Mouse (Mus musculus): ENCODE measurements at regions not wholly inside any gene's neighbourhood (a gene's known extent, or its start where the extent isn't known, plus 50 kb on each side); places are given as distances from the start of the nearest gene placed in this dataset.

- in situ Hi-C loops (cut with MboI, MseI): no loop called here
These were observed 113.4 kb upstream of the C1qtnf3 start for GRCm38 (mm10) chr15:10838584-10839288.

- in situ Hi-C loops (cut with MboI, MseI): no loop called here
These were observed 111.5 kb upstream of the C1qtnf3 start for GRCm38 (mm10) chr15:10840621-10841034.

- in situ Hi-C loops (cut with MboI, MseI): no loop called here
These were observed 109.0 kb upstream of the C1qtnf3 start for GRCm38 (mm10) chr15:10843060-10843695.

DNA sequence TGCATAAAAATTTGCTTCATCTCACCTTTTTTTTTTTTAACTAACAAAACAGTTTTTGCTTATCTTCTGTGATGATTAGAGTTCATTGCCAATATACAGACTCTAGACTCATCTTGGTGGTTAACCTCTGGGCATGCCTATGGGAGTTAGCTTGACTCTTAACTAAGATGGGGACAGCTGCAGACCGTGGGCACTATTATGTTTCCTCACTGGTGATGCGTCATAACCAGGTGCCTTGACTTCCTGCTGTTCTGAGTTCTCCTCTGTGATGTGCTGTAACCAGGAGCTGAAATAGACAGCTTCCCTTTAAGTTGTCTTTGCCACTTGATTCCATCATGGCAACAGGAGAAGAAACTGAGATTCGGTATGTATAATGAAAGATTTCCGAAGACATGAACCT is 105.4 kb upstream of the C1qtnf3 start:
- in situ Hi-C loops (cut with MboI, MseI): no loop called here

DNA sequence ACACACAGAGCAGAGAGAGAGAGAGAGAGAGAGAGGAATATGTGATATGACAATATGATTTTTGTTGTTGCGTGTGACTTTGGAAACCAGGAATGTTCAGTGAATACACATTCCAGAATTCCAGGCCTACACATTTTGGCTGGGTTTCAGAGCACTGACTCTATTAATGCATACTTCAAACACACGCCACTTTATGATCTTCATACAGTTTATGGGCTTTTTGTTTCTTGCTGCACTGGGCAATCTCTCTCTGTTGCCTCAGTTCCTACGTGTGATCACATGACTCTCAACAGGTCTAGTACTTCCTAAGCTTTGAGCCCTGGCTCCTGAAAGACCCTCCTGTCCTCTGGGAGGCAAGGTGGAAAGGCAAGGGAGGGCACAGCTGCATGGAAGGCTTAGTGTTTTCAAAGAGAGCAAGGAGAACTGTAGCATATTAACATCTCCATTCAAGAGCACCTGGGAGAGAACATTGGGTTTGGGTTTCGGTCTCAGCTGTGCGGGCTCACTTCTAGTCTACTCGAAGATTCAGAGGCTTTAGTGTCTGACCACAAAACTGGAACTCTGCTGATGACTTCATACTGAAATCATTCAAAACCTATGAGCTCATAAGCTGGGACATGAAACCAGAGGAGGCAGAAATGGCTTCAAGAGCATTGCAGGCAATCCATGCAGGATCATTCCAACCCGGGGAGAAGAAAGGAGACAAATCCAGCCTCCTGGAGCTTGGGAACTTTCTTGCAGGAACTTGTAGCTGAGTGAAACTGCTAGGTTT is 87.9 kb upstream of the C1qtnf3 start:
- in situ Hi-C loops (cut with MboI, MseI): no loop called here

DNA sequence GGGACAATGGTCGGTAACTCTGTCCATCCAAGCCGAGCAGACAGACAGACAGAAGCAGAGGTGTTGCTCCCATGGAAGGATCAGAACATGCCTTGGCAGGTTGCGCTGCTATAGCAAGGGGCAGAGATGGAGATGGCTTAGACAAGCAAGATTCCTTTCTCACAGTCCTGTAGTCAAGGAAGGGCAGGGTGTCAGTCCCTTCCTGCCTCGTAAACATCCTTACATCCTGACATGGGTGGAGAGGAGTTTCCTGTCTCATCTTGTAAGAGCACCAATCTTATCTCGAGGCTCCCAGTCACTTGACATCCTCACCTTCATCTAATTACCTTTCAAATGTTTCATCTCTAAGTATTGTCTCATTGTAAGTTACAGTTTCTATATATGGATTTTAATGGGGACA is 87.0 kb upstream of the C1qtnf3 start:
- in situ Hi-C loops (cut with MboI, MseI): no loop called here

DNA sequence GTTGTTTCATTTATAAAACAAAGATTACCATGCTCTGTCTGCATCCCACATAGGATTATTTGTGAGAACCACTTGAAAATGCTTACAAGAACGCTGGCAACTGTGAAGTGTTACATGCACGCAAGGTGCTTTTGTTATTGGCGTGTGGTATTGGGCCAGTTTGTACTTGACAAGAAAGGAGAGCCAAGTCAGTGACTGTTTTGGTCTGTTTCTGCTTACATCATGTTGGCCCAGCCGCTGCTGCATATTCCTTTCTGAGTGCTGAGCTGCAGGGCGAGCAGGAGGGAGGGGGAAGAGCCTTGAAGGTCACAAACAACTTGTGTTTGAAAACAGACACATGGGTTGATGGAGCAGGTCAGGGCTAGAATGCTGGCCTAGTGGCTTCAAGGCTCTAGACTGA is 85.3 kb upstream of the C1qtnf3 start:
- in situ Hi-C loops (cut with MboI, MseI): no loop called here

GRCm38 (mm10) chr15:10868115-10868514 is 84.0 kb upstream of the C1qtnf3 start:
- in situ Hi-C loops (cut with MboI, MseI): no loop called here

DNA sequence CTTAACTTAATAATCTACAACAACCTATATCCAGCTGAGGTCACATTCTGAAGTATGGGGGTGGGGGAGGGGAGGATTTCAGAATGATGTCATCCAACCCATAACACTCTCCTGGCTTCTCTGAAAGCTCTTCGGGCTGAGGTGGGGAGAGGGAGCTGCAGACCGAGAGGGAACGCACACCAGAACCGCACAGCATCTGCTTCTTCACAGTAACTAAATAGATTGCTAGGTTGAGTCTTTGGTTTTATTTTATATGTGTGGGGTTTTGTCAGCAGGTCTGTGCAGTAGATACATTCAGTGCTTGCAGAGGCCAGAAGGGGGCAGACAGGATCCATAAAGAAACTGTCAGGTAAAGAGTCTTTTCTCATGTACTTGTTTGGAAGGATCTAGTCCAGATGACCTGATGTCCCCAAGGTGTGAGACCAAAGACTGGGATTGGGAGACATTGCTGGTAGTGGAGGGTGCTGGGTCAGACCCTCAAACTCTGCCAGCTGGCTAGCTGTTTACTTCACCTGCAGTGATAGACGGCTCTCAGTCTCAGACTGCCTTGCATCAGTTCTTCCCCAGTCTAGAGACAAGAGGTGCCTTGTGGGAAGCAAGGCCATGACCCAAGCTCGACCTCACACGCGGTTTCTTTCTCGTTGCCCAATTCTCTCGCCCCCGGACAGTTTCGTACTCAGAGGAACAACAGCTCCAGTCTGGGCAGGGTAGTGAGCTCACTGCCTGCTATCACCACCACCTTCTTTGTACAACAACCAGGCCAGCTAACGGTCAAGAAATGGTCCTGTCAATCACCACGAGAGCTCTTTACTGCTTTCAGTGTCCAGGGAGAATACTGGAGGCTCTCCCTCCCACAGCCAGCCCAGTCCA is 83.2 kb upstream of the C1qtnf3 start:
- in situ Hi-C loops (cut with MboI, MseI): no loop called here

DNA sequence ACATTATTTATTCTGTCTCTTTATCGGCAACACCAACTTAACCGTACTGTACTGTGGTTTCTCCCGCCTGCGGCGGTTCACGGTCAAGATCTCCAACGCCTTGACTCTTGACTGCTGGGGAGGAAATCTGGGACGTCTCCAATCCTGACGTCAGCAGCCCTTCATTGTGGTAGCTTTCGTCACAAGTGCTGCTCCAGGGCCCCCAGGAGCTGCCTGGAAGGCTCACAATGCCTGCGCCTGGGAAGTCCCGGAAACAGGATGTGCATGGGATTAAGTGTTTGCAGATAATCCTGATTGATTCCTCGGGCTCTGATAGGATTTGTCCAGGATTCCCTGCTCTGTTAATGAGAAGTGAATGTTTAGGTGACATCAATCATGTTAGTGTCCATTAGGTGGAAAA is 82.3 kb upstream of the C1qtnf3 start:
- in situ Hi-C loops (cut with MboI, MseI): no loop called here

DNA sequence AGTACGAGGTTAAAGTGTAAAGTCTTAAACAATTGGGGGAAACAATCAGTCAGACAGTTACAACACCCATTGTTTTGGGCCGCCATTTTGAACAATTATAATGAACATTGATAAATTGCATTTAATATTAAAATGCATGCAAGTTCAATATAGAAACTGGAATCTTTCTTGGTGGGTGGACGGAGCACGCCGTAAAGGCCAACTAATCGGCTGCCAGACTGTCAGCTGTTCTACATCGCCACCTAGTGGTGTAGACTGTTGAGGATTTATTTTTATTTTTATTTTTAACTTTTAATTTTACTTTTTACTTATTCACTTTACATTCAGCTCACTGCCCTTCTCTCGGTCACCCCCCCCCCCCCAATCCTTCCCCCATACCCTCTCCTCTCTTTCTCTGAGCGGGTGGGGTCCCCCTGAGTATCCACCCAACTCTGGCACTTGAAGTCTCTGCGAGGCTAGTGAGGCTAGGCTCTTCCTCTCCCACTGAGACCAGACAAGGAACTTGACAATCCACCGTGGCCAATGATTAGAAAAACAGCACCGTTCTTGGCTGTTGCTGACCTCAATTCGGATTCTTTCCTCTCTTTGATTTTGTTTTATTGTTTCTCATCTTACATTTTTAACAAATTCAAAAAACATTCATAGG is 79.7 kb upstream of the C1qtnf3 start:
- in situ Hi-C loops (cut with MboI, MseI): no loop called here

- in situ Hi-C loops (cut with MboI, MseI): loop anchor here (25.0 kb wide), 1 partner anchor 339 kb away; no protein-coding TSS in a partner anchor
These were observed 75.8 kb upstream of the C1qtnf3 start for GRCm38 (mm10) chr15:10876328-10876727.

DNA sequence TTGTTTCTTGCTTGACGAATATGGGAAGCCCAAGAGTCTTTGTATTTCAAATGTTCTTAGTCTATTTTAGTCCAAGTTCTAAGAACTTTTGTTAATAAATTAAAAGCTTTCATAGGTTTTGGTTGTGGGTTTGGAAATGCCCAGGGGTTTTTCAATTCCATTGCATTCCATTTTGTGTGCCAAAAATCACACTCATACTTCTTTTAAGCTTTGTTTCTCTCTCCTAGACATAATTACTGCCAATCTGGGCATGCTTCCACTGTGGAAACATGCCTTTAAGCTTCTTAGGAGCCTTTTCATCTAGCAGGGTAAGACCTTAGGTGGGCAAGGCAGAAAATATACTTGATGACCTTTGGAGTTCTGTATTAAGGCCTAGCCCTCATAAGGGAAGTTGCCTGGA is 70.4 kb upstream of the C1qtnf3 start:
- in situ Hi-C loops (cut with MboI, MseI): loop anchor here (25.0 kb wide), 1 partner anchor 344 kb away; no protein-coding TSS in a partner anchor

- in situ Hi-C loops (cut with MboI, MseI): loop anchor here (25.0 kb wide), 1 partner anchor 351 kb away; no protein-coding TSS in a partner anchor
These were observed 64.1 kb upstream of the C1qtnf3 start for GRCm38 (mm10) chr15:10887990-10888389.

- in situ Hi-C loops (cut with MboI, MseI): loop anchor here (25.0 kb wide), 1 partner anchor 353 kb away; no protein-coding TSS in a partner anchor
These were observed 61.8 kb upstream of the C1qtnf3 start for GRCm38 (mm10) chr15:10890220-10890921.

DNA sequence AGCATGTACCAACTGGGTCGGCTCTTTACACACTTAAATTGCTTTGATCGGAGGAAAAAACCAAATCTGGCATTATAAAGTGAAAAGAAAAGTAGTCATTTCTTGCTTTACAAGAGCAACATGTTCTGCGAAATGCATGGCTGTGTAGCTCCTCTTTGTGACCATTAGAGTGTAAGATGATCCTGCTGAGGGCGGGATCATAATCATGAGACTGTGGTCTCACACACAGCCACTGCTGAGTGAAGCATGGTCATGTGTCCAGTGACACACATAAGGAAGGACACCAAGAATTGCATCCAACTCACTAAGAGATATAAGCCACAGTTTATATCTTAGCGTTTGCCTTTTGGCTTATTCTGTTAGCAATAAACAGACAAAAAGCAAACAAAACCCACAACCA is 53.8 kb upstream of the C1qtnf3 start:
- in situ Hi-C loops (cut with MboI, MseI): loop anchor here (25.0 kb wide), 1 partner anchor 361 kb away; no protein-coding TSS in a partner anchor

GRCm38 (mm10) chr15:10898715-10899486 is 53.2 kb upstream of the C1qtnf3 start:
- in situ Hi-C loops (cut with MboI, MseI): loop anchor here (25.0 kb wide), 1 partner anchor 362 kb away; no protein-coding TSS in a partner anchor

GRCm38 (mm10) chr15:10899904-10900303 is 52.2 kb upstream of the C1qtnf3 start:
- in situ Hi-C loops (cut with MboI, MseI): loop anchor here (25.0 kb wide), 1 partner anchor 363 kb away; no protein-coding TSS in a partner anchor

DNA sequence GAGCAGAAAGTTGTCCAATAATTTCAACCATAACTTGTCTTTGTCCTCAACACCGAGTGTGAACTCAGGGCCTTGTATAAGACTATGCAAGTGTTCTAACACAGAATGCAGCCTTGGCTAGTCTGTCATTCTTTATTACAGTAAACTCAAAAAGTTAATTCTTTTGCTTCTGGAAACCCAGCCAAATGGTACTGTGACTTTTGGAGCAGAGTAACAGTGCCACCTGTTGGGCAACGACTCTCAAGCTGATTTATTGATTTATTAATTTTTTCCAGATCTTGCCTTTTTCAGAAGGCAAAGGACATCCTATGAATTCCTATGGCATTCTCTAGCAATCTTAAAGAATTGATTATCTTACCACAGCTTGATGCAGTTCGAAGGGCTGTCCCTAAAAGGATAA is 51.1 kb upstream of the C1qtnf3 start:
- in situ Hi-C loops (cut with MboI, MseI): no loop called here
